ENCODE assay signal across 21 mouse cellular contexts in the genomic region with DNA sequence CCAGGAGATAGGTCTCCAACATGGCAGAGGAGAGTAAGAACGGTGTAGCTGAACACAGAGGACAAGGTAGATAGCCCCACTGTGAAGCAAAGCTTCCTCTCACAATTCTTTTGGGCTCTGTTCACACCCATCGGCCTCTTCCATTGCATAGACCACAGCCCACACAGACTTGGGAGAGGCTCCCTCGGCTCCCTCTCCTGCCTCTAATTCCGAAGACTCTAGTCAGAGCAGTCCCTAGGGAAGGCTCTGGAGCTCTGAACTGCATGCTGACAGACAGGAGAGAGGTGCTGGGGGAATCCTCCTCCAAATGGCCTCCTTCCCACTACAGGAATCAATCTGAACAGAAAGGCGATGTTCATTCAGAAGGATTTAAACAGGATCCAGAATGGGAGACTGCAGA.
"Had no signal": no experiment of that assay in that cellular context is flagged by ENCODE, and none has a peak within 500 bp of the region (broad histone marks: within the 10 kb centered on the region; RNA-seq: fewer than 3 reads in every experiment).

No protein-coding gene starts in this region.

- H3K27me3 ChIP-seq: liver, embryonic 15.5 days; lung, embryonic 15.5 days; midbrain, embryonic 13.5 days; neural tube, embryonic 13.5 days; stomach, embryonic 15.5 days had no signal

- H3K9ac ChIP-seq: limb, embryonic 13.5 days; liver, embryonic 12.5 days; liver, embryonic 15.5 days; lung, embryonic 15.5 days; midbrain, embryonic 13.5 days; neural tube, embryonic 13.5 days; stomach, embryonic 15.5 days had no signal

- H3K27ac ChIP-seq: limb, embryonic 10.5 days; limb, embryonic 13.5 days; liver, embryonic 12.5 days; liver, embryonic 15.5 days; lung, embryonic 15.5 days; midbrain, embryonic 10.5 days; midbrain, embryonic 13.5 days; neural tube, embryonic 13.5 days; stomach, embryonic 15.5 days had no signal

- H3K4me1 ChIP-seq: megakaryocyte, embryonic 14.5 days had no signal

- H3K4me2 ChIP-seq: limb, embryonic 13.5 days; liver, embryonic 12.5 days; liver, embryonic 15.5 days; lung, embryonic 15.5 days; midbrain, embryonic 13.5 days; neural tube, embryonic 13.5 days; stomach, embryonic 15.5 days had no signal

- DNase-seq: kidney, adult 2 months; kidney, postnatal 10 days; kidney, postnatal 36 days; liver; lung, adult 18-20 months; lung, postnatal 10 days; lung, postnatal 36 days; retina, postnatal 1 day; right cerebral cortex, postnatal 25 days; spleen, adult 18-20 months; thymus, postnatal 25 days had no signal

- H3K36me3 ChIP-seq: limb, embryonic 10.5 days; limb, embryonic 13.5 days; liver, embryonic 12.5 days; liver, embryonic 15.5 days; lung, embryonic 15.5 days; midbrain, embryonic 10.5 days; midbrain, embryonic 13.5 days; neural tube, embryonic 13.5 days; stomach, embryonic 15.5 days had no signal

- H3K4me3 ChIP-seq: limb, embryonic 10.5 days; limb, embryonic 13.5 days; liver, embryonic 12.5 days; liver, embryonic 15.5 days; lung, embryonic 15.5 days; megakaryocyte, embryonic 14.5 days; midbrain, embryonic 10.5 days; midbrain, embryonic 13.5 days; neural tube, embryonic 13.5 days; stomach, embryonic 15.5 days had no signal

- H3K9me3 ChIP-seq: limb, embryonic 10.5 days; limb, embryonic 13.5 days; liver, embryonic 12.5 days; liver, embryonic 15.5 days; lung, embryonic 15.5 days; megakaryocyte, embryonic 14.5 days; midbrain, embryonic 10.5 days; midbrain, embryonic 13.5 days; neural tube, embryonic 13.5 days; stomach, embryonic 15.5 days had no signal

- ATAC-seq: liver, embryonic 12.5 days; midbrain, embryonic 13.5 days had no signal
